Mouse (Mus musculus): Measurements from ENCODE around the gene Upp2.

The Upp2 gene

GRCm38 (mm10) chr2:58552296-58552695 is 14.8 kb upstream of the Upp2 start:
- CTCF ChIA-PET, result no interaction called here

- CTCF ChIA-PET, result no interaction called here
These were observed 9.9 kb upstream of the Upp2 start for GRCm38 (mm10) chr2:58557045-58557845.

GRCm38 (mm10) chr2:58562137-58562536 is 5.0 kb upstream of the Upp2 start:
- CTCF ChIA-PET, result no interaction called here

DNA sequence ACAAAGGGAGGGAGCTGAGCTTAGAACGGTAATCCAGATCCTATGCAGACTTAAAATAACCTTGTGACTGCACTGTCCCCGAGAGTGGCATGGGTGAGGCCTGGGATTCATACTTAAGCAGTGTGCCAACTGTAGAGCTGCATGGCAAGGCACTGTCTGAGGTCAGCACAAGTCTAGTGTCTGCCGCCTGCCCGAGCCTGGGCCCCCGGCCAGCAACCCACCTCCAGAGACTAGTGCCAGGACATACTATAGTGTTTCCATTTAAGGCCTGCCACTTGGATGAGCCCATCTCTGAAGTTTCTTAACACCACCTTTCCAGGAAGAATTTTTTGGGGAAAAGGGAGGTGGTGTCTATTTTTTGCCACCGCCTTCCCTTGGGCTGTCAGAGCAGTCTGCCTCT is 1.8 kb upstream of the Upp2 start:
- CTCF ChIA-PET, result no interaction called here

DNA sequence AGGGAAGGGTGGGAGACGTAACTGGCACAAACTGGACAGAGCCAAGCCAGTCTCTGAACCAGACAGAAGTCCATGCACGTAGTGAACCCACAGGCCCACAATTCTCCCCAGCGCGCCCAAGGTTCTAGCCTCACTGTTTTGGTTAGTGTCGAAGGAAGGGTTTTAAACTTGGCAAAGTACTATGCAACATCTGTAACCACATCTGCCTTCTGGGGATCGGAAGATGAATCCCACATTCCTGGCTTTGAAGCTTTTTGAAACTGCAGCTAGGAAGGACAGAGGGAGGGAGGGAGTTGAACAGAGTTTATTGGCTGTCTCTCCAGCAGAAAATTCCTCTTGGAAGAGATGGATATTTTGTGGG is 1.1 kb upstream of the Upp2 start:
- CTCF ChIA-PET, result no interaction called here

- CTCF ChIA-PET, result no interaction called here
These were observed 560 bp upstream of the Upp2 start for GRCm38 (mm10) chr2:58566410-58567065.

- CTCF ChIA-PET, result interaction anchor here (0.6 kb wide), 1 partner anchor 27 kb away, joined by 5 read pairs; no protein-coding TSS in a partner anchor
These were observed 995 bp downstream of the Upp2 start for GRCm38 (mm10) chr2:58567866-58568719.

GRCm38 (mm10) chr2:58568841-58569645 is 1.9 kb downstream of the Upp2 start:
- CTCF ChIA-PET, result no interaction called here

GRCm38 (mm10) chr2:58574167-58574566 is 7.1 kb downstream of the Upp2 start:
- CTCF ChIA-PET, result no interaction called here

DNA sequence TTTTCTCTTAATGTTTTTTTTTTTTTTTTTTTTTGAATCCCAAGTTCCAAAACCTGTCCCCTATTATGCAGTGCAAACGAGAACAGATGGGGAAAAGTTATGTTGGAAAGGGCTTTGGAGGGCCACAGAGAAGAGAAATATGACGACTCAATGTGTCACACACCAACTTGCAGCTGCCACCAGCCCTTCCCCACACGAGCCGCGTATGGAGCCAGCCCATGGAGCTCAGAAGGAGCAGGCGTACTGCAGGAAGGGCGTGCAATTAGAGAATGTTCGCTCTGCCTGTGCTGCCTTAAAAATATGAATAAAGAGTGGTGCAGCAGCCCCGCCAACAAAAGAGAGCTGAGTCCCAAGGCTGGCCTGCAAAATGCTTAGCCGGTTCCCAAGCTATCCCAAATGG is 19.2 kb downstream of the Upp2 start:
- CTCF ChIA-PET, result no interaction called here

GRCm38 (mm10) chr2:58589637-58590036 is 22.5 kb downstream of the Upp2 start:
- CTCF ChIA-PET, result no interaction called here

DNA sequence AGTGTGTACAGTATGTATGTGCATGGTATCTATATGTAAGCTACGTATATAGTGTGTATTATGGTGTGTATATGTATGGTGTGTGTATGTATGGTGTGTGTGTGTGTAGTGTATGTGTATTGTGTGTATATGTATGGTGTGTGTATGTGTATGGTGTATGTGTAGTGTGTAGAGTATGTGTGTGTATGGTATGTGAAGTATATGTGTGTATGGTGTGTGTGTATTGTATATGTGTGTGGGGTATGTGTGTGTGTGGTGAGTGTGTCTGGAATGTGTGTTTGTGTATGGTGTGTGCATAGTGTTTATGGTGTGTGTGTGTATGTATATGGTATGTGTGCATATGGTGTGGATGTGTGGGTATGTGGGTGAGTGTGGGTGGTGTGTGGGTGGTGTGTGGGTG is 23.0 kb downstream of the Upp2 start:
- CTCF ChIA-PET, result no interaction called here

- CTCF ChIA-PET, result interaction anchor here (0.6 kb wide), 1 partner anchor 28 kb away, joined by 5 read pairs; no protein-coding TSS in a partner anchor
These were observed 28.3 kb downstream of the Upp2 start for GRCm38 (mm10) chr2:58595350-58595749.

DNA sequence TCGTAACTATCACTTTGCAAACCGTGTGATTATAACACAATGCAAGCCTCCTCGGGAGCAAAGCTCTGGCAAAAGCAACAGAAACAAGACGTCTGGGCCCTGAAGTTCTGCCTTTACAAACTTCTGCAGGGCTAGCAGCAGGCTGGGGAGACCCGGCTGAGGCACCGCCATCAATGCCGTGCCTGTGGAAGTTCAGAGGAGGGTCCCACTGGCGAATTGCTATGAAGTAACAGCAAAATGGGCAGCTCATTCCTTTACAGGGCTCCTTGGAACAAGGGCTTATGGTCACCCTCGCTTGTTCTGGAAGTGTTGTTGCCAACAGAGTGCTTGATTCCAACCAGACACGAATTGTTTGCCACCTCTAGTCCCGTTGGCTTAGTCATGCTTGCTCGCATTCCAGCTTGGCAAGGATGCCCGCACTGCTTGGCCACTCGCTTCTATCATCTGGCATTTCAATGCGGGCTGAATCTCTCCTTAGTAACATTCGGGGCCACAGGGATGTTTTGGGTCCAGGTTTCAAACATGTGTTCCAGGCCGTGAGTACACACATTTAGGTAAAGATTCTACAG is 29.8 kb downstream of the Upp2 start:
- CTCF ChIA-PET, result no interaction called here

GRCm38 (mm10) chr2:58597556-58597955 is 30.5 kb downstream of the Upp2 start:
- CTCF ChIA-PET, result no interaction called here

DNA sequence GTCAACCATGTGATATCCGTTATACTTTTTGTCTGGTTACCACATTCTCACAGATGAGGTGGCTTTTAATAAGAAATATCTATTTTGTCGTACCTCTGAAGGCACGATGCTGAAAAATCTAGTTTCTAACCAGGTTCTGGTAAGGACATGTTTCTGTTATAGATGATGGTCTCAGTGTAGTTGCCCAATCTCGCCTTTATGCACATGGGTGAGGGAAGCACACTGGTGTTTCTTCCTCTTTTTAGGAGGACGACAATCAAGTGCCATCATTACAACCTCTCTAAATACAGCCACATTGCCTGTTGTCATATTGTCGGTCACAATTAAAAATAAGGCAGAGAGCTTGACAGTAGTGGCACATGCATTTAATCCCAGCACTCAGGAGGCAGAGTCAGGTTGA is 32.5 kb downstream of the Upp2 start:
- CTCF ChIA-PET, result no interaction called here

GRCm38 (mm10) chr2:58601382-58601781 is 34.3 kb downstream of the Upp2 start:
- CTCF ChIA-PET, result no interaction called here

- CTCF ChIA-PET, result no interaction called here
These were observed 36.3 kb downstream of the Upp2 start for GRCm38 (mm10) chr2:58603379-58603778.

GRCm38 (mm10) chr2:58604791-58605190 is 37.7 kb downstream of the Upp2 start:
- CTCF ChIA-PET, result no interaction called here

DNA sequence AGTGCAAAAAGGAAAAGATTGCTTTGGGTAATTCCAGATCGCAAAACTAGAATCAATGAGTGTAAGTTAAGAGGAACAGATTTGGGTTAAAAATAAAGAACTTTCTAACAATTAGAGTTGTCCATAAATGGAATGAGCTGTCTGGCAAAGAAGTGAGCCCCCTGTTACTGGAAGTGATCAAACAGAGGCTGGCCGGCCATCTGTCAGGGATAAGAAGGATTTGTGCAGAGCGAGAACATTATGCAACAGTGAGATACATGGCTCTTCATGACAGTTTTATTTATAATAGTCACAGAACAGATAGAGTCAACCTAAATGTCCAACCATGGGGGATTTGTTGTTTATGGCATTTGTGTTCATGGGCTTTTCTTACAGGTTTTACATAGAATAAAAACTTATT is 46.6 kb downstream of the Upp2 start:
- CTCF ChIA-PET, result no interaction called here

- CTCF ChIA-PET, result no interaction called here
These were observed 47.8 kb downstream of the Upp2 start for GRCm38 (mm10) chr2:58614851-58615250.

DNA sequence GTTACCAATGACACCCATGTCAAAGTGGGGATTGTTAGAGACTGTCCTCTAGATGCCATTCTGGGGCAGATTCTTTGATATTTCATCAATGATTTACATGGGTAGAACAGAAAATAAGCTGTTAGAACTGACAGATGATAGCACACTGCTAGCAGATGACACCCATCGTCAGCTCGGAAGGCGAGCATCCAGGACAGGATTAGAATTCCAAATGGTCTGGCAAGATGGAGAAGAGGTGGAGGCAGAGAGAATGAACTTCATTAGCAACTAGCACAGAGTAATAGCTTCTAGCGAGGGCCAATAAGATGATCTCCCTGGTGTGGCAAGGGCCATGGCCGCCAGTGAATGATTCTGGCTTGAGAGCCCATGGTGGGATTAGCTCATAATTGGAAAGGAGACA is 48.7 kb downstream of the Upp2 start:
- CTCF ChIA-PET, result no interaction called here

All from spleen, embryonic (tissue).